Mouse (Mus musculus) neural tube, embryonic 14.5 days (tissue): ENCODE results near the gene Mgrn1. TPM values are rescaled to one million over a fixed set of nuclear protein-coding genes. Genes with fewer than 3 reads are reported as not detected.

Source experiments
- ATAC-seq: fragments of 200-750 bp; cut with Nextera tagmentation; 2 replicates; pipeline ENCODE4 v1.8.0; 2017; ENCODE audit warnings: low read depth, mild to moderate bottlenecking, moderate TSS enrichment, moderate library complexity
- H3K27ac ChIP-seq: fragments of 300-500 bp; sonication (generic); 2 replicates; pipeline ENCODE4 v1.5.1; 2014; ENCODE audit warnings: low read depth, mild to moderate bottlenecking, control low read depth, low read length, moderate library complexity, mixed read lengths
- H3K27me3 ChIP-seq: fragments of 300-500 bp; sonication (generic); 2 replicates; pipeline ENCODE4 v1.6.1; 2014; ENCODE audit warnings: low read length; ENCODE audit not compliant: control insufficient read depth, insufficient read depth
- H3K36me3 ChIP-seq: fragments of 300-500 bp; sonication (generic); 2 replicates; pipeline ENCODE4 v1.6.1; 2014; ENCODE audit warnings: low read length, mixed read lengths; ENCODE audit not compliant: control insufficient read depth, insufficient read depth
- H3K4me1 ChIP-seq: fragments of 300-500 bp; sonication (generic); 2 replicates; pipeline ENCODE4 v1.6.1; 2014; ENCODE audit warnings: low read length; ENCODE audit not compliant: control insufficient read depth, insufficient read depth
- H3K4me2 ChIP-seq: fragments of 300-500 bp; sonication (generic); 2 replicates; pipeline ENCODE4 v1.6.1; 2014; ENCODE audit warnings: mild to moderate bottlenecking, low read depth, low read length, control low read depth
- H3K4me3 ChIP-seq: fragments of 300-500 bp; sonication (generic); 2 replicates; pipeline ENCODE4 v1.5.1; 2014; ENCODE audit warnings: low read depth, low read length, control low read depth, mixed read lengths
- H3K9ac ChIP-seq: fragments of 300-500 bp; sonication (generic); replicated peaks from 2 replicates; pipeline ENCODE4 v1.6.1; 2014; ENCODE audit warnings: low read depth, mild to moderate bottlenecking, control low read depth, low read length, mixed read lengths
- H3K9me3 ChIP-seq: fragments of 300-500 bp; sonication (generic); 2 replicates; pipeline ENCODE4 v1.6.1; 2016; ENCODE audit warnings: low read length; ENCODE audit not compliant: control insufficient read depth
- WGBS: fragments of 180-500 bp; shearing (Covaris S2); extraction: QIAGEN DNeasy Blood & Tissue Kit; methylation state at CpG from one replicate; pipeline ENCODE4 v1.1.7; 2014; 5-methylcytosine and 5-hydroxymethylcytosine counted together
- polyA plus RNA-seq: library from polyadenylated mRNA; unstranded; fragments of >200 nt; fragmentation: Nextera tagmentation; extraction: Ambion mirVana; gene quantifications from 2 replicates; pipeline ENCODE4 v1.2.1, GENCODE M21; 2014

Gene Mgrn1
- polyA plus RNA-seq: 125 and 128 TPM in 2 replicates

DNA sequence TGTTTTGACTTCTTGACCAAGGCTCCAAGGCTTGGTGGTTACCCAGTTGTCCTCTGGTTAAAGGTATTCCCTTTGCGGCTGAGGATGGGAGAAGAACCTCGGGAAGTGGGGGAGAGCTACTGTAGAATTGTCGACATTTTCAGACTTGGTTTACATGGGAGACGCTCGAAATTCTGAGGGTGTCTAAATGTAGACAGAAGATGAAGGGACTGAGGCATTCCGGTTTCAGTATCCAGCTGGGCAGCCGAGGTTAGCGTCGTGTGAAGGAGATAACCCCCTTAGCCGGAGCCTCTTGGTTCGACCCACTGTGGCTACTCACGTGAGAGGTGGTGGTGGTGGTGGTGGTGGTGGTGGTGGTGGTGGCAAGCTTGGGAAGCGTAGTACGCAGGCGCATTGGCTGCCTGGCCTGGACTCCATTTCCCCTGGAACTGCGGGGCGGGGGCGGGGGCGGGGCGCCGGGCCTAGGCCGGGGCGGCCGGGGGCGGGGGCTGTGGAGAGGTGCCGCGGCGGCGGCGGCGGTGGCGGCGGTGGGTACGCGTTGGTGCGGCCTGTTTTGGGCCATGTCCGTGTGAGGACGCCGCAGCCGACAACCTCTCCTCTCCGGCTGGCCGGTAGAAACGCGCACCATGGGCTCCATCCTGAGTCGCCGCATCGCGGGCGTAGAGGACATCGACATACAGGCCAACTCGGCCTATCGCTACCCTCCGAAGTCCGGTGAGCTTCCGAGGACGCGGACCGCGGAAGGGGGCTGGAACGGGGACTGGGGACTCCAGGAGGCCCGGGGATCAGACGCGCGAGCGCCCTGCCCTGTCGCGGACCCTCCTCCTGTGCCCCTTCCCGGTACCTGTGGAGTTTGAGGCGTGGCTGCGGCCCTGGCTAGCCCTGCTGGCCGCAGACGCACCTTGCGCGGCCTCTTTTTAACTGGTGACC lies at the start of gene Mgrn1:
Gene Mgrn1 (plus strand): TSS at position 490 of the 930 bp plus-strand sequence.
- no peaks in the 10 kb centered on the region for H3K36me3 ChIP-seq
- H3K4me3 ChIP-seq: peak within 1 kb of the TSS; percentile 96
- no peaks in the 10 kb centered on the region for H3K27me3 ChIP-seq
- ATAC-seq: peak; percentile 87
- peak within 1 kb of the TSS; percentile 55 for H3K27ac ChIP-seq
- H3K9ac ChIP-seq: peak within 1 kb of the TSS; percentile 80
- H3K9me3 ChIP-seq: no peaks in the 10 kb centered on the region
- peaks cover 31% of the 10 kb centered on the region for H3K4me1 ChIP-seq
- peak within 1 kb of the TSS; percentile 77 for H3K4me2 ChIP-seq
- under 1% methylated on average over 68 of the region's 74 CpGs for WGBS

DNA sequence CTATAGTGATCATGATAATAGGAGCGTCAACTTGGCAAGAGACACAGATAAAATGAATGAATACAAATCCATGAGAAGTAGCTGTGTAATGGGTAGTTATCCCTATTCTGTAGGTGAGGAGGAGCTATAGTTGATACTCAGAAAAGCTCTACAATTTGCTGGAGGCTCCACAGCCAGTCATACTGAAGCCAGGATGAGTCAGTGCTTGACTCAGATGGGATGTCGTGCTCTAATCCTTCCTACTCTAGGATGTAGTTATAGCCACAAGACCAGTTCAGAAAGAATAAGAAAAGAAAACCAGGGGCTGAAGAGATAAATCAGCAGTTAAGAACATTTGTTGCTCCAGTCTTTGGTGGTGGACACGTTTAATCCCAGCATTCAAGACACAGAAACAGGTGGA lies 48.4 kb upstream of the Mgrn1 start:
- Histone ChIP-seq H3K9me3 (no peaks in the 10 kb centered on the region), H3K27me3 (no peaks in the 10 kb centered on the region), H3K36me3 (no peaks in the 10 kb centered on the region), H3K4me3 (no peak overlapping the region), H3K4me1 (no peaks in the 10 kb centered on the region), H3K9ac (no peak overlapping the region), H3K4me2 (no peak overlapping the region), H3K27ac (no peak overlapping the region)
- ATAC-seq: no peak
- 84% methylated on average over 3 of the region's 3 CpGs for WGBS

DNA sequence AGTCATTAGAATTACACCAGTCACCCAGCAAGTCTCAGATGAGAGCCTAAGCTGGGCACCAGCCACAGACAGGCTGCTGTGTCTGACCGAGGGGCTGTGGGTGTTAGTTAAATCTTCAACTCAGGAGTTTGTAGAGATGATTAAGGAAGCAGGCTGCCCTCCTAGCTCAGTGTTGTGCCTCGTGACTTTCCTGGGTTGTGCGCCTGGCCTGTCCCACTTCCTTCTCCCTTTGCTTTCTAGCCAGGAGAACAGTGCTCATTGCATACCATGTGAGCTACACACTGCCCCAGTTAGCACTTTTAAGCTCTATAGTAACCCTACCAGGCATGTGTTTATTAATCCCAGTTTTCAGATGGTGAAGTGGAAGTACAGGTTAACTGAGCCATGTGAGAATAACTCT lies 46.5 kb upstream of the Mgrn1 start:
- no peaks in the 10 kb centered on the region for H3K27me3 ChIP-seq
- no peak overlapping the region for H3K27ac ChIP-seq
- H3K4me2 ChIP-seq: no peak overlapping the region
- no peak overlapping the region for H3K9ac ChIP-seq
- no peaks in the 10 kb centered on the region for H3K9me3 ChIP-seq
- H3K4me3 ChIP-seq: no peak overlapping the region
- H3K36me3 ChIP-seq: no peaks in the 10 kb centered on the region
- no peaks in the 10 kb centered on the region for H3K4me1 ChIP-seq
- 78% methylated on average over 3 of the region's 3 CpGs for WGBS
- ATAC-seq: no peak

DNA sequence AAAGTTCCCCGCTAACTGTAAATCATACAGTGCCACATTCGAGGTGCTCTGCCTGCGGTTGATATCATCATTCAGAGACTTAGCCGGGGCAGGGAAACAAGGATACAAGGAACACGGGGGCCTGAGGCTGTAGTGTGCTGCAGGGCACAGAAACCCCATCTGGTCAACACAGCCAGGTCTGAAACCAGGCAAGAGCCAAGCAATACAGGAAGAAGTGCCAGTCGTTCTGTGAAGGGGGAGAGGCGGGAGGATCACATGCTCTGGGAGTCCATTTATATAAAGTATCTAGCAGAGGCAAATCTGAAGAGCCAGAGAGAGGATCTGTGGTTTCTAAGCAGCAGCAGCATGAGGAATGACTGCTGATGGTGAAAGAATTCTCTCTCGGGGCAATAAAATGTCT lies 45.8 kb upstream of the Mgrn1 start:
- no peaks in the 10 kb centered on the region for H3K9me3 ChIP-seq
- H3K4me2 ChIP-seq: no peak overlapping the region
- H3K27ac ChIP-seq: no peak overlapping the region
- H3K4me3 ChIP-seq: no peak overlapping the region
- no peaks in the 10 kb centered on the region for H3K27me3 ChIP-seq
- WGBS: 79% methylated on average over 8 of the region's 8 CpGs
- H3K4me1 ChIP-seq: no peaks in the 10 kb centered on the region
- H3K9ac ChIP-seq: no peak overlapping the region
- no peaks in the 10 kb centered on the region for H3K36me3 ChIP-seq
- ATAC-seq: no peak

DNA sequence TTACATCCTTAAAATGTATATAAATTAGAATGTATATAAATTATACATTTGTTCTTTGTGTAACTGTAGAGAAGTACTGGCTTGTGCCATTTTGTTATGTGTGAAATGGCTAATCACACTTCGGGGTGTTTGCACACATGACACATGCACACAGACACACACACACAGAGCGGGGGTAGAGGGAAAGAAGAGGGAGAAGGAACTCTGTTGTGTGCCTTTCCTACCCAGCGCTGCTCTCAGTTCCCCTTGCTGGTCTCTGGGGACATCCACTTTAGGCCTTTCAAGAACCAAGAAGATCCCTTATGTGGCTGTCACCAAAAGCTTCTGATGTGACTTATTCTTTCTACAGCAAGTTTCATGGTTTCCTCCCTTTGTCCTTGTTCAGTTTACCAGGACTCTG lies 39.0 kb upstream of the Mgrn1 start:
- Histone ChIP-seq H3K4me2 (no peak overlapping the region), H3K9ac (no peak overlapping the region), H3K4me1 (no peaks in the 10 kb centered on the region), H3K27ac (no peak overlapping the region), H3K27me3 (no peaks in the 10 kb centered on the region), H3K9me3 (no peaks in the 10 kb centered on the region), H3K4me3 (no peak overlapping the region), H3K36me3 (no peaks in the 10 kb centered on the region)
- no peak for ATAC-seq
- 86% methylated on average over 3 of the region's 3 CpGs for WGBS

DNA sequence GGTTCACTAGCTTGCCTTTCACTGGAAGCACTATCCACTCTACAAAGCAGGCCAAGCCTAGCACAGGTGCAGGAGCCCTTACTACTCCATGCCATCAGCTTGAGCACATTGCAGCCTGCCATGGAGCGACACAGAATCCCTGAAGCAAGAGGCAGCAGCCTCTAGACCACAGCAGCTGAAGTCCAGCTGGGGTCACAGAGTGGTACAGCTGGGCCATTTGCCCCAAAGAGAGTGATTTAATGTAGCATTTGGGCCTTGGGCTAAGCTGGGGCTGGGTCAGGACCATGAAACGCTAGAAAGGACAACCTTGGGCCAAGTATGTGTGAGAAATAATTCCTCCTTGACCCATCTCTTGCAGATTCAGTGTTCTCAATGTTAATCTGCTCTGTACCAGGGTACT lies 38.0 kb upstream of the Mgrn1 start:
- Histone ChIP-seq H3K27me3 (no peaks in the 10 kb centered on the region), H3K9me3 (no peaks in the 10 kb centered on the region), H3K4me2 (no peak overlapping the region), H3K27ac (no peak overlapping the region), H3K9ac (no peak overlapping the region), H3K4me3 (no peak overlapping the region), H3K4me1 (no peaks in the 10 kb centered on the region), H3K36me3 (no peaks in the 10 kb centered on the region)
- 79% methylated on average over 2 of the region's 2 CpGs for WGBS
- ATAC-seq: no peak

DNA sequence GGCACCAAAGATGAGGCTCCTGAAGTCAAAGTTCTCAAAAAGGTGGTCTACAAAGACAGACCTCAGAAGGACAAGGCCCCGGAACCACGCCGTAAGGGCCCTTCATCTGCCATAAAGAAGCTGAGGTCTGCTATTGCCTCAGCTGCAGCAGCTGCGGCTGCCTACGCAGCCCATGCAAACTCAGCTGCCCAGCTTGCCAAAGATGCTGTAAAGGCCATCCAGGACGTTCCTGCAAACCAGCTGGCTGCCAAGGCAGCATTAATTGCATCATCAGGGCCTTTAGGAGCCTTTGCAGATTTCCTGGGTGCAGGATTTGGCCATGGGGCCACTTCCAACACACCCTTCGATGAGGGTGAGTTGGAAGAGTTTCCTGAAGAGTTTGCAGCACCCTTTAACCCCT lies 35.7 kb upstream of the Mgrn1 start:
- Histone ChIP-seq H3K9me3 (no peaks in the 10 kb centered on the region), H3K4me2 (no peak overlapping the region), H3K9ac (no peak overlapping the region), H3K4me3 (no peak overlapping the region), H3K36me3 (no peaks in the 10 kb centered on the region), H3K27me3 (no peaks in the 10 kb centered on the region), H3K27ac (no peak overlapping the region), H3K4me1 (no peaks in the 10 kb centered on the region)
- no peak for ATAC-seq
- WGBS: 66% methylated on average over 7 of the region's 7 CpGs

DNA sequence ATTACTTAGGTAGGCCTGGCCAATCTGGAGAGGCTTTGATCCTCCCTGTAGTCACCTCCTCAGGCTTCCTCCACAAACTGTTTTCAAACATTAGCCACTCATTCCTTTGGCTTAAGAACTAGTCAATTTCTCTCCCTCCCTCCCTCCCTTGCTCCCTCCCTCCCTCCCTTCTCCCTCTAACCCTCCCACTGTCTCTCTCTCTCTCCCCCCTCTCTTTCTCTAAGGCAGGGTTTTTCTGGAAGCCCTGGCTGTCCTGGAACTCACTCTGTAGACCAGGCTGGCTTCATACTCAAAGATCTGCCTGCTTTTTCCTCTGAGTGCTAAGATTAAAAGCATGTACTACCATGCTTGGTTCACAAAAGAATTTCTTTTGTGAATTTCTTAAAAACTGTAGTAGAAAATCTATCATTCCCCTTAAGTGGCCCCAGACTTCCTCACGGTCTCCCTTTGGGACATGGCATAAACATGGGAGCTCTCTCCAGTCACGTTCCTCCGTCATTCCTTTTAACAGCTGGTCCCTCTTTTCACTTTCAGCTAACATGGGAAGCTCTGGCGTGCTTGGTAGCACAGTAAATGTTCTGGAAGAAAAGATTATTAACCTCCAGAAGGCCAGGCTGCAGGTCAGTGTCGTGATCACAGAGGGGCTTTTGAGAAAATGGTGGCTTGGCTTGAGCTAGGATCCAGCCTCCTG lies 35.0 kb upstream of the Mgrn1 start:
- ATAC-seq: no peak
- no peaks in the 10 kb centered on the region for H3K27me3 ChIP-seq
- H3K4me2 ChIP-seq: no peak overlapping the region
- no peak overlapping the region for H3K4me3 ChIP-seq
- WGBS: 58% methylated on average over 5 of the region's 5 CpGs
- no peak overlapping the region for H3K27ac ChIP-seq
- no peak overlapping the region for H3K9ac ChIP-seq
- no peaks in the 10 kb centered on the region for H3K4me1 ChIP-seq
- H3K9me3 ChIP-seq: no peaks in the 10 kb centered on the region
- H3K36me3 ChIP-seq: no peaks in the 10 kb centered on the region

DNA sequence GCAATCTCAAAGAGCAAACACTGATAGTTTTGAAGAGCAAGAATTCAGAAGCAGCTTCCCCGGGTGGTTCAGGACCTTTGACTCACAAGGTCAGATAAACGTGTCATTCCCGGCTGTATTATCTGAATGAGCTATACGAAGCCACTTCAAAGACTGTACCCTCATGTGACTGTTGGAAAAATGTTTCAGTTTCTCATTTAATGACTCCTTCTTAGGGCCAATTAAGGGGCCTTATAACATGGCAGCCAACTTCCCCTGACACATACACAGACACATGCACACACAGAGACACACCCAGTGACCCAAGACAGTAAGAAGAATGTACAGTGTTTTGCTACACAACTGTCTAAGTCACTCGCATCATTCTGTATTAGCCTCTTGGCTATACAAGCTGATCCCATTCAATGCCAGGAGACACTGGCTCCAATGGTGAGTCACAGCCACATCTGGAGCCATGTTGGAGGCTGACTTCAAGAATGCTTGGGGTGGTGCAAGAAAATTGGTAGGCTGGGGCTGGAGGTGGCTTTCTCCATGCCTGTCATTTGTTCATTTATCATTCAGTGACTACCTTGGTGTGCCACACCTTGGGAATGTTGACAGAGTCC lies 30.9 kb upstream of the Mgrn1 start:
- ATAC-seq: no peak
- H3K9ac ChIP-seq: no peak overlapping the region
- no peaks in the 10 kb centered on the region for H3K9me3 ChIP-seq
- no peaks in the 10 kb centered on the region for H3K27me3 ChIP-seq
- H3K4me3 ChIP-seq: no peak overlapping the region
- H3K27ac ChIP-seq: no peak overlapping the region
- H3K4me1 ChIP-seq: no peaks in the 10 kb centered on the region
- 80% methylated on average over 5 of the region's 5 CpGs for WGBS
- no peaks in the 10 kb centered on the region for H3K36me3 ChIP-seq
- no peak overlapping the region for H3K4me2 ChIP-seq
